Mouse (Mus musculus) urinary bladder, postnatal 10 days (tissue): ENCODE results near the gene Map3k14.

ENCODE experiments used
- DNase-seq: peaks from one replicate; pipeline ENCODE4 v3.0.0; 2022; ENCODE audit warnings: low spot score

The Map3k14 gene

DNA sequence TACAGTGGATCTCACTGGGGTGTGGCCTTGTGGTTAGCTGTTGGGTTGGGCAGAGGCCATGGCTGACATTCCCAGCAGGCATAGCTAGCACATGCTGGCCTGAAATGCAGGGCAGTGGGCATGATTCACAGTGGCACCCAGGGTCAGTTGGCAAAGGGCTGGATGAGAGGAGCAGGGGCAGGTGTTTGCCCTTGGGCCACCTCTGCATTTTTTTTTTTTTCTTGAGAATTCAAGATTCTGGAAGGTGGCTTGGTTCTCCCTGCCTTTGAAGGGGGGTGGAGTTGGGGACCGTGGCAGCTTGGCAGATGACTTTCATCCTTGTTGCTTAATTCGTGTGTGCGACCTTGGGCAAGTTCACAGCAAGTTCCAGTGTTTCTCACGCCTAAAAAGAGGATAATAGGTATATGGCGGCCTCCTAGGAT lies 92.8 kb downstream of the Map3k14 start:
- DNase-seq = no peak

DNA sequence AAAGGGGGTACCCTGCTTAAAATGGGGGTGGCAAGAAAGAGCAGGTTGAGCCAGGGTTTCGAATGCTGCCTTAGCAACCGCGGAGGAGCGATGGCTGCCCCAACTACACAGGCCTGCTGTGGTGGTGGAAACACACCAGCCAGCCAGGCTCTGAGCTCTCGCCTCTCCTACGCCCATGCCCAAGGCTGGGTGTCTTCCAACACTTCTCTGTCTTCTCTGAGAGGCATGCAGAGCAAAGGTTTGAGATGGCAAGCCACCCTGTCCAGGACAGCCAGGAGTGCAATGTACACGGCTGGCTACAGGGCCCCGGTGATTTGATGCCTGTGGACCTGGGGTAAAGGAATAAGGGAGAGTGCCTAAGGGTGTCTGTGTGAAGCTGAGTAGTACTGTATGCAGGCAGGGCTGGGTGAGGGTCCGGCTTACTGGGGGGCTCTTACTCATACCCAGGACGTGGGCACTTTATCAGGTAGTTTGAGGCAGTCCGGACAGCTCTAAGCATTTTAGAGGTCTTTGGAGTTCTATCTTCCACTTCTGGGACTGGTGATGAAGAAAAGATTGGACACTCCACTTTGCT lies 93.4 kb downstream of the Map3k14 start:
- no peak for DNase-seq

DNA sequence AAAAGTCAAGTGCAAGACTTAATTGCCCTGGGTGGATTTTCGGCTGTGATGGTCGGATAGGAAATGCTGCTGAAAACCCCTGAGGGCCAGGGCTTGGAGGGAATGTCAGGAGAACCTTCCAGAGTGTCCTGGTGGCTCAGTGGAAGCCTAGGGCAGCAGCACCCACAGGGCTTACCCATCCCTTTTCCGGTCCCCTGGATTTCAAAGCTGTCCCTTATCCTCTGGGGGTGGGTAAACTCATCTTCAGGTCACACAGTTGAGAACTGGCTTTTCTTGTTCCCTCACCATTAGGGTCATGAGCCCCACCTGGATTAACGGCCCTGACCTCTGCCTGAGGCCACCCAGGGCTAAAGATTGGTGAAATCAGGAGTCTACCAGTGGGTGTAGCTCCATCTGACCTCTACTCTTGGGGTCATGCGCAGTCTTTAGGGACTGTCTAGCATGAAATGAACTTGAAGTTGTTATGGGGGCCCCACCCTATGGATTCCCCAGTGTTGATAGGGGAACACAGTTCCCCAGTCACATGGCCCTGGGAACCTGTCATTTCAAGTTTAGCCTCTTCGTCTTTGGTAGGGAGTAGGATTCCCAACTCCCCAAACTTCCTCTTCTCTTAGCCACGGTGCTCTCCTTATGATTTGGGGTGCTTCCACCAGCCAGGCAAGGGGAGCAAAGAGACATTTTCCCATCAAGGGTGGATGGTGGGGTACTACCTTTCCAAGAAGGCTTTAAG lies 94.1 kb downstream of the Map3k14 start:
- no peak for DNase-seq

DNA sequence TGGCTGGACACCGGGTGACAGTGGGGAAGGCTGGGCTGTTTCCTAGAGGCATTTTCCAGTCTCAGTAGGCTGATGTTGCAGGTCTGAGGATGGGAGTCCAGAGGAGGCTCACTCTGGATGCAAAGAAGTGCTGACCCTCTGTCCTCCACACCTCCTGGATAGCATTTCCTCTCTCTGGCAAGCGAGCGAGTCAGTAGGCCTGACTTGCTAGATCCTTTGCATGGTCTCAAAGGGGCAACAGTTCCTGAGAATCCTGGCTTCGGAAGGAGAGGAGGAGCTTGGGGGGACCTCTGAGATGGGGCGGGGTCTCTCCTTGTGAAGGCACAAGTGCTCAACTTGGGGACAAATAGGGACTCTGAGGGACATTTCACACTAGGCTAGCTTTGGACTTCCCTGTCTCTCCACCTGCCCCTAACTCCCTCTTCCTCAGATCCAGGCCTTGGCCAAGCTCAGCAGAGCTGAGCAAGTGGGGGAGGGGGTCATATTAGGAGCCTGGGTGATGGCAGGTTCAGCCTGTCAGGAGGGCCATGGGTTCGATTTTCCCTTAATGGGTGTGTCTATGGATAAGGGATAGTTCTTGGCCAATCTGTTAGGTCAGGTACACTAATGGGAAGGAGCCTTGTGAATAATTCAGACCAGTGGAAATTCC lies 94.8 kb downstream of the Map3k14 start:
- DNase-seq = no peak

DNA sequence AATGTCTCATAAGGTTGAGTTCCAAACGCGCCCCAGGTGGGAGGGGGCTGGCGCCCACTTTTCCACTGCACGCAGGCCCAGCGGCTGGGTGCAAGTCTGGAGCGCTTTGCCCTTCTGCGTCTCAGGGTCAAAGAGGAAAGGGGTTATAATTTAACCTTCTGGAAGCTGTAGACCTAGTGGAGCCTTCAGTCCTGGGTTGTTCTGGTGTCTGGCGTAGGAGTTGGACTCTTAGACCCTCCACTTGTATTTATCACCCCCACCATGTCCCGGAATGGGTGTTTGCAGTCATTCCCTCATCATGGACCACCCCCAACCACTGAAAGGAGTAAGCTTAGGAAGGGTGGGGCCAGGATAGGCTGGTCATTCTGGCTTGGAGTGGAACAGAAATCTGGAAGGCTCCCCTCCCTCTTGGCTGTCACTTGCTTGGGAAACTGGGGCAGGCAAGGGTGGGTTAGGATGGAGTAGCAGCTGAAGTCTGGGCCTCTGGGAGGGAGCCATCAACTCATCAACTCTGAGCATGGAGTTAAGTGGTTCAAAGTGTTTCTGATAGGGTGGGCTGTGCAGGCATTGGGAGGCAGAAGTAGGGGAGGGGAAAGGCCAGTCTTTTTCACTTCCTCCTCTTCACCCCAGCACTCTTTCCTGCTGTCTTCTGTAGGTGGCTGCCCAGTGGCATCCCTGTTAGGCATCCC lies 95.4 kb downstream of the Map3k14 start:
- no peak for DNase-seq

DNA sequence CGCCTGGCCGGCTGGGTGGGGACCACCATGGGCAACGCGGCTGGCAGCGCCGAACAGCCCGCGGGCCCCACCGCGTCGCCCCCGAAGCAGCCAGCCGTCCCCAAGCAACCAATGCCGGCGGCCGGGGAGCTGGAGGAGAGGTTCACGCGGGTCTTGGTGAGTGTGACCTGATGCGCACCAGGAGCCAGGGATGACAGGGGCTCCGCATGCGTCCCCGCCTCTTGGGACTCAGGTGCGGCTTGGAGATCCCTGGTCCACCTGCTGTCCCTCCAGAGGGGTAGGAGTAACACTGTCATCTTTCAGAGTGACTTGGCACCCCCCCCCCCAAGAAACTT lies 96.0 kb downstream of the Map3k14 start:
- no peak for DNase-seq

DNA sequence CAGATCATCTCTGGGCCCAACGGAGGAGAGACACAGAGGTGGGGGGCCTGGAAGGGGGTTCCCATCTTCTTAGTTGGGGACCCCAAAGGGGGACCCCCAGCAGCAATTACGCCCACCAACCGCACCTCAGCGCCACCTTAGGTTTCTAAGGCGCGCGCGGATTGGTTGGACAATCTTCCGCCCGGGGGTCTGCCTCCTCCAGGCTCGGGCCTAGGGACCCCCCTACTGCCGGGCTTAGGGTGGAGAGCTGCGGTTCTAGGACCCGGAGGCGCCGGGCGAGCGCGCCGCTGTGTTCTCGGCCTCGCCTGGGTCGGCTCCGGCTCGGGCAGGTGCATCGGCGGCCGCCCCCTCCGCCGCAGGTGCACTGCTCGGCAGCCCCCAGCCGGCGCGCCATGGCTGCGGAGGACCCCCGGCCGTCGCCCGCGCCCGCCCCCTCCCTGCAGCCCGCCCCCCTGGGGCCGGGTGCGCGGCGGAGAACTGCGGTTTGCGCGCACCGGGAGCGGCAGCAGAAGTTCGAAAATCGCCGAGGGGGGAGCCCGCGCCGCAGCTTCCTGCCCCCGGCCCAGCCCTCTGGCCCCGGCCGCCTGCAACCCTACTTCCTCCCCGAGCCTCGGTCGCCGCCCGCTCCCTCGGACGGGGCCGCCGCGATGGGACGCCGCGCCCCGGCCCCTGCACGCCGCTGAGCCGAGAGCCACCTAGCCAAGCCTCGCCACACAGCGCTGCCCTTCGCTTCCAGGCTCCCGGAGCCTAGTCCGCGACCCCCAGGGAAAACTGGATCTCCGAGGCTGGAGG lies 96.6 kb downstream of the Map3k14 start, which contains the start of gene Fmnl1:
Gene Fmnl1, plus strand, starts transcription at position 614 of the 792 bp plus-strand sequence.
- no peak for DNase-seq

DNA sequence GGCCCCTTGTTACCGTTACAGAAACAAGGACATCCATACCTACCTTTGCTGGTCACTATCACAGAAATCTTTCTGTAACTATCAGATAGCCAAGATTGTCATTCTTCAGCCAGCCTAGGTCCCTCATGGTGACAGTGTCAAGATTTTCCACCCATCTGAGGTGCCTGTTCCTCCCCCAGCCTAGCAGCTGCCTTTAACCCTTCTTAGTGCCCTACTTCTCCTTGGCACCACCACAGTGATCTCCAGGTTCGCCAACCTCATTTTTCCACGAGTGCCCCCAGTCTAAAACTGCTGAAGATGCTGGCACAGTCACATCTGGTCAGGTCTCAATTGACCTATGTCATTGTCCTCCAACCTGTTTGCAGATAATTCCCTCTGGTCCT lies 97.2 kb downstream of the Map3k14 start:
- no peak for DNase-seq
